Mouse (Mus musculus) heart, embryonic 16.5 days (tissue): Measurements from ENCODE around the gene Hlf. TPM values are rescaled to one million over a fixed set of nuclear protein-coding genes. Genes with fewer than 3 reads are reported as not detected.

ENCODE experiments used
- ATAC-seq: fragments of 200-750 bp; cut with Nextera tagmentation; replicated peaks from 2 replicates; pipeline ENCODE4 v1.8.0; 2017; ENCODE audit warnings: moderate number of reproducible peaks; ENCODE audit not compliant: insufficient read depth, low FRiP score; ENCODE audit errors: extremely low read depth
- H3K27ac ChIP-seq: fragments of 300-500 bp; sonication (generic); 2 replicates; pipeline ENCODE4 v1.5.1; 2014; ENCODE audit warnings: mild to moderate bottlenecking, low read length, control low read depth, moderate library complexity
- H3K27me3 ChIP-seq: fragments of 300-500 bp; sonication (generic); 2 replicates; pipeline ENCODE4 v1.6.1; 2014; ENCODE audit warnings: low read length, mixed read lengths; ENCODE audit not compliant: control insufficient read depth, insufficient read depth
- H3K36me3 ChIP-seq: fragments of 300-500 bp; sonication (generic); 2 replicates; pipeline ENCODE4 v1.6.1; 2014; ENCODE audit not compliant: control insufficient read depth, insufficient read depth
- H3K4me1 ChIP-seq: fragments of 300-500 bp; sonication (generic); 2 replicates; pipeline ENCODE4 v1.6.1; 2014; ENCODE audit warnings: low read length, mixed read lengths; ENCODE audit not compliant: control insufficient read depth, insufficient read depth
- H3K4me2 ChIP-seq: fragments of 300-500 bp; sonication (generic); 2 replicates; pipeline ENCODE4 v1.6.1; 2014; ENCODE audit warnings: low read depth, mild to moderate bottlenecking, control low read depth, low read length
- H3K4me3 ChIP-seq: fragments of 300-500 bp; sonication (generic); 2 replicates; pipeline ENCODE4 v1.5.1; 2014; ENCODE audit warnings: mild to moderate bottlenecking, control low read depth, low read length
- H3K9ac ChIP-seq: fragments of 300-500 bp; sonication (generic); 2 replicates; pipeline ENCODE4 v1.6.1; 2014; ENCODE audit warnings: low read length, control low read depth
- H3K9me3 ChIP-seq: fragments of 300-500 bp; sonication (generic); replicated peaks from 2 replicates; pipeline ENCODE4 v1.6.1; 2016; ENCODE audit warnings: low read length; ENCODE audit not compliant: control insufficient read depth
- WGBS: fragments of 180-500 bp; shearing (Covaris S2); extraction: QIAGEN DNeasy Blood & Tissue Kit; methylation state at CpG from one replicate; pipeline ENCODE4 v1.1.7; 2014; 5-methylcytosine and 5-hydroxymethylcytosine counted together
- polyA plus RNA-seq: library from polyadenylated mRNA; unstranded; fragments of >200 nt; fragmentation: Nextera tagmentation; extraction: Ambion mirVana; gene quantifications from 2 replicates; pipeline ENCODE4 v1.2.1, GENCODE M21; 2015

Gene Hlf
- polyA plus RNA-seq, 1 experiment from 2014 or later = 5.3 TPM

- 81% methylated on average over 5 of the region's 5 CpGs for WGBS
- H3K4me2 ChIP-seq = no peak overlapping the region
- no peaks in the 10 kb centered on the region for H3K9me3 ChIP-seq
- no peaks in the 10 kb centered on the region for H3K4me1 ChIP-seq
- no peak overlapping the region for H3K9ac ChIP-seq
- no peaks in the 10 kb centered on the region for H3K36me3 ChIP-seq
- ATAC-seq = no peak
- H3K4me3 ChIP-seq = no peak overlapping the region
- no peak overlapping the region for H3K27ac ChIP-seq
- H3K27me3 ChIP-seq = no peaks in the 10 kb centered on the region
These were observed 84.6 kb downstream of the Hlf start for GRCm38 (mm10) chr11:90306067-90306466.

- Histone ChIP-seq H3K27me3 (no peaks in the 10 kb centered on the region), H3K4me3 (no peak overlapping the region), H3K36me3 (no peaks in the 10 kb centered on the region), H3K9ac (no peak overlapping the region), H3K9me3 (no peaks in the 10 kb centered on the region), H3K4me1 (no peaks in the 10 kb centered on the region), H3K27ac (no peak overlapping the region), H3K4me2 (no peak overlapping the region)
- no peak for ATAC-seq
- 85% methylated on average over 2 of the region's 2 CpGs for WGBS
These were observed 96.1 kb downstream of the Hlf start for GRCm38 (mm10) chr11:90294622-90295021.

GRCm38 (mm10) chr11:90292766-90293165 is 97.9 kb downstream of the Hlf start:
- no peak overlapping the region for H3K9ac ChIP-seq
- no peaks in the 10 kb centered on the region for H3K9me3 ChIP-seq
- ATAC-seq = no peak
- no peaks in the 10 kb centered on the region for H3K36me3 ChIP-seq
- no peak overlapping the region for H3K4me3 ChIP-seq
- no peak overlapping the region for H3K4me2 ChIP-seq
- H3K4me1 ChIP-seq = no peaks in the 10 kb centered on the region
- no peaks in the 10 kb centered on the region for H3K27me3 ChIP-seq
- H3K27ac ChIP-seq = no peak overlapping the region

GRCm38 (mm10) chr11:90291156-90291555 is 99.5 kb downstream of the Hlf start:
- Histone ChIP-seq H3K9me3 (no peaks in the 10 kb centered on the region), H3K4me3 (no peak overlapping the region), H3K27me3 (no peaks in the 10 kb centered on the region), H3K36me3 (no peaks in the 10 kb centered on the region), H3K4me2 (no peak overlapping the region), H3K4me1 (no peaks in the 10 kb centered on the region), H3K27ac (no peak overlapping the region), H3K9ac (no peak overlapping the region)
- WGBS = 74% methylated on average over 4 of the region's 4 CpGs
- ATAC-seq = no peak

- no peak for ATAC-seq
- H3K27ac ChIP-seq = no peak overlapping the region
- no peaks in the 10 kb centered on the region for H3K9me3 ChIP-seq
- 81% methylated on average over 6 of the region's 6 CpGs for WGBS
- H3K27me3 ChIP-seq = no peaks in the 10 kb centered on the region
- no peaks in the 10 kb centered on the region; the same call in 1 of the 2 replicates for H3K4me1 ChIP-seq
- H3K4me3 ChIP-seq = no peak overlapping the region
- no peaks in the 10 kb centered on the region for H3K36me3 ChIP-seq
- H3K9ac ChIP-seq = no peak overlapping the region
- no peak overlapping the region for H3K4me2 ChIP-seq
These were observed 104.0 kb downstream of the Hlf start for GRCm38 (mm10) chr11:90286550-90287154.

Other genes starting within 250 kb of the Hlf start
- gene Gm45716, start 203.2 kb downstream of the Hlf start, polyA plus RNA-seq = 53.0 TPM in 2 replicates
- gene Mmd, start 141.4 kb downstream of the Hlf start, polyA plus RNA-seq = 77.0 and 80.2 TPM in 2 replicates
- 11.6 and 12.1 TPM in 2 replicates for gene Stxbp4, start 247.2 kb upstream of the Hlf start, polyA plus RNA-seq
- 40.4 and 41.0 TPM in 2 replicates for gene Cox11, start 247.3 kb upstream of the Hlf start, polyA plus RNA-seq